Mouse (Mus musculus): ENCODE results near the gene Ubxn11.
A peak's percentile ranks its signal among the peaks of the same experiment; 100 is the strongest.

Gene Ubxn11

DNA sequence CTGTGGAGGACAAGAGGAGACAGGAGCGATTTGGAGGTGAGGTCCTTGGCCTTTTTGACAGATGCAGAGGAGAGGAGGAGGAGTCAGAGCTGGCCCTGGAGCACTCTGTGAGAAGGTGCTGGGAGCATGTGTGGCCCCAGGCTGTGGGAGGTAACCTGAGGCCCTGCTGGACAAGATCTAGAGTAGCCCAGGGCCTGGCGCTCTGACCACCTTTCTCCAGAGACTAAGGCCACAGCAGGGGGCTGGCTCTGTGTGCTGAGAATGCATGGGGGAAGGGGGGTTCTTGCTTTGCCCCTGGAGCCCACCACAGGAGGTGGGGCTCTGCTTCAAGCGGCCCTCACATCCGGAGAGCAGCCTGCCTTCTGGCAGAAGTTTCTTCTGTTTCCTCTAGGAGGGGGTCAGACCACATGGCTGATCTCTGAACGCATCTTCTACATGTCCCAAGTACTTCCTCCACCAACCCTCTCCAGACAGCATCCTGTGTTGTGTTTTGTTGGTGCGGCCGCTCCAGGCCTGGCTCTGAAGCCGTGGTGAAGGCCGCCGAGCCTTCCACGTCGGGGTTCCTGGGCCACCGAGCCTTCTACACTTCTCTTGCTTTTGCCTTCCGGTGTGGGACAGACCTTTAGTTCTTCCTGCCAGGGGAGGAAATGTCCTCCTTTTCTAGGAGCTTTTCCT is 15.9 kb downstream of the Ubxn11 start:
- no peak for DNase-seq (ENCODE audit: low spot score)

DNA sequence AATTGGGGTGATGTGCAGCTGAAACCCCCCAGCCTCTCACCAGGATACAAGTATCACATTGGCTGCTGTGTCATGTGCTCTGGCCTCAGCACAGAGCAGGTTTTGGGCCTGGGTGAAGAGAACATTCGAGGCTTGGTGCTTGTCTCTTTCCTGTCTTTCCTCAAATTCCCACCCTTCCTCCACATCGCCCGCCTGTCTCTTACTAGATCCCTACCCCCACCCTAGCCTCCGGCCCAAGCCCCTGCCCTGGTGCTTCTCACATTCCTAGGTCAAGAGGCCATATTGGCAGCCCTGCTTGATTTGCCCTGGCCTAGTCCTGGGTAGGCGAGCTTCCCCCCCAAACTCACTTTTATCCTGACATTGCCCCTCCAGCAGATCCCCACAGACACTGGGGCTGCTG is 16.7 kb downstream of the Ubxn11 start:
- no peak for DNase-seq (ENCODE audit: low spot score)

DNA sequence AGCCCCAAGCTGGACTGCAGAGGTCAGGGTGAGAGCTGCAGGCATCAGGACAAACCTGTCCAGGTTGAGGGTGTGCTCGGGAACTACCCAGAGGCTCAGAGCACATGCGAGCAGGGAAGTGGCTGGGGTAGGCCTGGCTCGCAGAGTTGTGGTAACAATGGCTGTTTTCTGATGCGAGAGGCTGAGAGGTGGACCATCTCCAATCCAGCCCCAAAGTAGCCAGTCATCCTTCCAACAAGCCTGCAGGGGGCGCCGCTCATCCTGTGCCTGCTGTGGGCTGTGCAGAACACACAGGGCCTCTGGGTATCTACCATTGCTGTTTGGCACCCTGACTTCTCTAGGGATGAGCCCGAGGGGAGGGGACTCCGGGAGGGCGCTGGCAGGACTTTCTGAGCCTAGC is 17.3 kb downstream of the Ubxn11 start:
- peak; percentile 50 for DNase-seq (ENCODE audit: low spot score)

DNA sequence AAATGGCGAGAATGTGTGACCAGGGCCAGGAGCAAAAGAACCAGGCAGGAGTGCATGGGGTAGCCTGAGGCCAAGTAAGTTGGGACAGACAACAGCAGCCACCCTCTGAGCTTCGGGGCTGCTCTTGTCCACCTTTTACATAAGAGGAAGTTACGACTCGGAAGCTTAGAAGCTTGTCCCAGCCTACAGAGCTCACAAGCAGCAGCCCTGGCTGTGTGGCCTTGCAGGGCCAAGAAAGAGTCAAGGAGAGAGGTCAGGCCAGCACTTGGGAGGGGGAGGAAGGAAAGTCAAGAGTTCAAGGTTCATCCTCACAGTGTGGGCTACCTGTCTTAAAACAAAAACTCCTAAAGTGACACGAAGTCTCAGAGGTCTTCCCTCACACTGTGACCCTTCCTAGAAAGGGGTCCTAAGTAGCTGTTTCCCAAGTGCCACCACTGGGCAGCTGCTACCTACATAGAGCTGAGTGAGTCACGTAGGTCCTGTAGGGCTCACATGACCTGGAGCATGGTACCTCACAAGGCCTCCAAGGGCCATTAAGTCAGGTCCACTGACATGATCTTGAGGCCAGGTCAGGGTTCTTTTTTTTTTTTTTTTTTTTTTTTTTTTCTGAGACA is 17.9 kb downstream of the Ubxn11 start:
- DNase-seq (ENCODE audit: low spot score) = no peak

DNA sequence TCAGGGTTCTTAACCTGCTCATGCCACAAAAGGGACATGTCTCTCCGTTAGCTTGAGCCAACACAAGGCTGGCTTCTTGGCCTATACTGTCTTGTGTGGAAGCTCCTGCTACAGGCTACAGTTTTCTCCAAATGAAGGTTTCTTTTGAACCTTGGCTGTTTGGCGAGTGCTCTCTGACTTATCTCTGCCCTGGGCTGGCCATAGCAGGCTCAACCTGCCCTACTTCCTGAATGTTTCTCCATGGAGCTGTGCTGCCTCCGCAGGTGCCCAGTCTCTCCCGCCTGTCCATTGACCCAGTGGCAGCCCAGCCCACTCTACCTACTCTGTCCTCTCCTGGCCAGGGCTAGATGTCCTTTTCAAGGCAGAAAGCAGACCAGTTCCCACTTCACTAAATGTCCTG is 18.5 kb downstream of the Ubxn11 start:
- no peak for DNase-seq (ENCODE audit: low spot score)

DNA sequence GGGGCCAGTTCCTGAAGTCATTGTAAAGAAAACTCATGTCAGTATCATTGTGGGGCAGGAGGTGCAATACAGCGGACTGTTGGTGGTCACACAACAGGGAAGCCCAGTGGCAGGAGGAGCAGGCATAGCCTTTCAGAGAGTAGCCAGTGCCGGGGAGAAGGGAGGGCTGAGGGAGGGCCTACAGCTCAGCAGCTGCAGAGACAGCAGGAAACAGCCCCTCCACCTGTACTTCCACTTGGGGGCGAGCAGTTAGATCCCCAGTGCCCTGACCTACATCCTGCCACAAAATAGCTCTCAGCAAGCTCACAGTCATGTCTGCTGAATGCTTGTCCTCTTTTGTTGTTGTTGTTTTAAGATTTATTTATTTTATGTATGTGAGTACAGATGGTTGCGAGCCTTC is 19.2 kb downstream of the Ubxn11 start:
- DNase-seq (ENCODE audit: low spot score) = no peak

DNA sequence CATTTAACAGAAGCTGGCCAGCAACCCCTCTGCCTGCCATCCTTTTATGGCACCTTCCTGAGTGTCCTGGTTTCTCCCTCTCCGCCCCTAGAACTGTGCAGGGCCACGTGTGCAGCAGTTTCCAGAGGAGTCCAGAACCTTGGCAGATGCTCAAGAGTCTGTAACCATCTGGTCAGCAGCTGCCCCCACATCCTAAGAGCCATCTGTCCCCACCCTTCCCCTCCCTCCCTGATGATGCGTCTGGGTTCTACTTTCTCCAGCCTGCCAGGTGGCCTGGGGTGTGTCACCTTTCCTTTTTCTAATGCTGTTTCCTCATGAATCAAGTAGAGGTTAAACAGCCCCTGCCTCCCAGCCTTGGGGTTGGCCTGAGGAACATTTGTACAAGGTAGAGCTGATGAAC is 19.9 kb downstream of the Ubxn11 start:
- no peak for DNase-seq (ENCODE audit: low spot score)

DNA sequence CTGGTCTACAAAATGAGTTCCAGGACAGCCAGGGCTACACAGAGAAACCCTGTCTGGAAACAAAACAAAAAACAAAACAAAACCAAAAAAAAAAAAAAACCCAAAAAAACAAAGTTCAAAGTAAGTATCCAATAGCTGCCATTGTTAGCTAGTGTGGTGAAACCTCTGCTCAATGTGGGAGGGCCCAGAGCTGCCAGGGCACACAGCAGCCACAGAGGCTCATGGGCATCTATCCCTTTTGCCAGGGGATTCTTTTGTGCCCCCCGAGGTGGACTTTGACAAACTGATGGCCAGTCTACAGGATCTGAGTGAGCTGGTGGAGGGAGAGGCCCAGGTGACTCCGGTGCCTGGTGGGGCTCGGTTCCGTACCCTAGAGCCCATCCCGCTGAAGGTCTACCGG is 20.8 kb downstream of the Ubxn11 start:
- no peak for DNase-seq (ENCODE audit: low spot score)

DNA sequence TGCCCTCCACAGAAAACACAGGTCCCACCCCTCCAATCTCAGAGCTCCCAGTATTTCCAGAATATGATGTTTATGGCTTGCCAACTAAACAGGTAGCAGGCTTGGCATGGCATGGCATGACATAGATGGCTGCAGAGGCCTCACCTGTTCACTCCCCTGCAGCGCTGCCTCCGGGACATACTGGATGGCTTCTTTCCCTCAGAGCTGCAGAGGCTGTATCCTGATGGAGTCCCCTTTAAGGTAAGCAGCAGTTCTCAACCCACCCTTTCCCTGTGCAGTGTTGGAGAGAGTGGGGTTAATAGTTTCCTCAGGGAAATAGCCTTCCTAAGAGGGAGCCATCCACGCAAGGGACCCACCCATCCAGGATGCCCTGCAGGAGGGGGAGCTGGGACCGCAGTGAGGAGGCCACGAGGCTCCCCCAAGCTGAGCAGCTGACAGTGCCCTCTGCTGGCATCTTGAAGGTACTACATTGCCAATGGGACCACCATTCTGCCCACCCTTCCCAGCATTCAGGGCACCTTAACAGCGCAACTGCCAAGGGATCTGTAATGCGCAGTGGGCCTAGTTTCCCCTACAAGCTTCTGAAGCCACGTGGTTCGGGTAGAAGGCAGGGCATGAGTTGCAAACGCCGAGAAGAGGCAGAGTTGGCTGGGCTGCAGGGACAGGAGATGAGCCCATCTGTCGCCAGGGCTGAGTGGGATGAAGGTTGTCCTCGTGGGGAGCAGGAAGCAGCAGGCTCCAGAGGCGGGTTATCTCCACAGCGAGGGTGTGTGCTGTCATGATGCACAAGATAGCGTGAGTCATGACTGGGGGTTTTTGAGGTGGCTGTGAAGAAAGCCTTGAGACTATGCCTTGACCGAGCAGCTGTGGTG is 21.5 kb downstream of the Ubxn11 start:
- peak; percentile 83 for DNase-seq (ENCODE audit: low spot score)

DNA sequence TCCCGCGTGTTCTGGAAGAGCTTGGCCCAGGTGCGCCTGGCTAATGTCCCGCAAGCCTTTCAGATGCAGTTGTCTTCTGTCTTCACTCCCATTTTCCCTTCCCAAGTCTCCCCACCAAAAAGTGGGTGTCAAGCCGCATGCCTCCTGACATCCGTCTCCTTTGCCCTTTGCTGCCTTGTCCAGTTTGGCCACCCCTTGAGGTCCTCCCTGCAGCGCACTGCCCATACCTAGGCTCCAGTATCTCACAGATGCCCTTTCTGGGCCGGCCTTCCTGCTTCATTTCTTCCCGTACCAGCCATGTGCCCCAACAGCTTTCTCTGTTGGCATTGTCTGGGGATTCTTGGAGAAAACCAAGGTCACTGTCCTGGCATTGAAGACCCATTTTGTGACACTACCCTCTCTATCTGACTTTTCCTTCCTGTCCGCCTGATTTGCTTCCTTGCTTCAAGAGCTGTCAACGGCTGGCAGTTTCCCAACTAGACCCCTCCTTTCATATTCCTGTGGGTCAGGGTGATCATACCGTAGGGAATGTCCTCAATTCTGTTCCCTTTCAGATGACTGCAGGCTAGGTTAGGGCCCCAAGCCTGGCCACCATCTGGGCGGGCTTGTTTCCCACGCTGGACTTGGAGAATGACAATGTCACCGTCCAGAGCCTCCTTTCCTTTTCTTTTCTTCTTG is 23.2 kb downstream of the Ubxn11 start:
- DNase-seq (ENCODE audit: low spot score) = no peak

DNA sequence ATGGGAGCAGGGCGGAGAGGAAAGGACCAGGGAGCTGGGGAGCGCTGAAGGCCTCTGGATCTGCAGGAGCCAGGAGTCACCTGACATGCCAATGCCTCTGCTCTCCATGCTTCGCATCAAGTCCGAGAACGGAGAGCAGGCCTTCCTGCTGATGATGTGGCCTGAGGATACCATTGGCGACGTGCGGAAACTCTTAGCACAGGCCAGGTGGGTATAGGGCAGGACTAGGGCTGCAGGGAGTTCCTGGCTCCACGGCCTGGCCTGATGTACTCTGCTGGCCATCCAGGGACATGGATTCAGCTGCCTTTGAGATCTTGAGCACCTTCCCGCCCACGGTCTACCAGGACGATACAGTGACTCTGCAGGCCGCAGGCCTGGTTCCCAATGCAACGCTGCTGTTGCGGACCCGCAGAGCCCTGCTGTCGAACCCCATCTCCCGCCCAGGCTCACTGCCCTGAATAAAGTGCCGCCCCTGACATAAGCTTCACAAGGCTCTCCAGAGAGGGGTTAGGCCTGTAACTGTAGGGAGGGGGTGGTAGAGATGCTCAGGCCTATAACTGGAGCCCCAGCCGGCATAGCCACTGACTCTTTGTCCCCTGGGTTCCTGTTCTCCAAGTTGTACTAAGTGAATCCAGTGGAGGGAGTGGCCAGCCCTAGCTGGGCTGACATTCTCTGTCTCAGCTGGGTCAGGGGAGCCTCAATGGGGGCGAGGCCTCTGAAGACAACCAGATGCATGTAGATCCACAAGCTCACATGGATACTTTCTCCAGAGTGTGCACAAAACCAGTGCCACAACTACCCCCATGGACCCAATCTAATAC is 24.1 kb downstream of the Ubxn11 start:
- DNase-seq (ENCODE audit: low spot score) = no peak

DNA sequence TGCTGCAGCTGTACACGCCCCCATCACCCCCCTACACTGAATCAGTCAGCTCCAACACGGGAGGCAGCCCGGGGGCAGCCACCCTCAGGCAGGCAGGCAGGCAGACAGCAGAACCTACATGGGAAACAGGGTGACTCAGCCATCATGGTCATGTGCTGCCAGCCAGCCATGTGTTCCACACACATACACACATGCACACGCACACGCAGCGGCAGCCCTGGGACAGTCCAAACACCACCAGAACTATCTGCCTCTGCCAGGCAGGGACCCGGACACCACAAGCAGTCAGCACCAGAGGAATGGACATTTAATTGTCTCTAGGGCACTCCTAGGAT is 24.7 kb downstream of the Ubxn11 start:
- no peak for DNase-seq (ENCODE audit: low spot score)

DNA sequence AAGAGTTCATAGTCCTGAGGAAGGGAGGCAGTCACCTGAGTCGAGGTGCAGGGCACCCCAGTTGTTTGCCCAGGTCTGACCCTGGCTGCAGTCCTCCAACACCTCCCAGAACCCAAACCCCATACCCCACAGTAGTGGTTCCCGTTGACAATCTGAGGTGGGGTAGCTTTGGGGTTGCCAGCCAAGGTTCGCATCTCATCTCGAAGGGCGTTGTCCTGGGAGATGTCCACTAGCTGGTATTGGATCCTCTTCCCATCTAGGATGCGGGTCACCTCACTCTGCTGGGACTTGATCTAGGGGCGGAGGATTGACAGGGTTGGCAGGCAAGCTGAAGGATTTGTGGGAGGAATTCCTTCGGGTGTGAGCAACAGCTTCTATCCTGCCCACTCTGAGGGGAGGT is 25.4 kb downstream of the Ubxn11 start:
- DNase-seq (ENCODE audit: low spot score) = no peak

DNA sequence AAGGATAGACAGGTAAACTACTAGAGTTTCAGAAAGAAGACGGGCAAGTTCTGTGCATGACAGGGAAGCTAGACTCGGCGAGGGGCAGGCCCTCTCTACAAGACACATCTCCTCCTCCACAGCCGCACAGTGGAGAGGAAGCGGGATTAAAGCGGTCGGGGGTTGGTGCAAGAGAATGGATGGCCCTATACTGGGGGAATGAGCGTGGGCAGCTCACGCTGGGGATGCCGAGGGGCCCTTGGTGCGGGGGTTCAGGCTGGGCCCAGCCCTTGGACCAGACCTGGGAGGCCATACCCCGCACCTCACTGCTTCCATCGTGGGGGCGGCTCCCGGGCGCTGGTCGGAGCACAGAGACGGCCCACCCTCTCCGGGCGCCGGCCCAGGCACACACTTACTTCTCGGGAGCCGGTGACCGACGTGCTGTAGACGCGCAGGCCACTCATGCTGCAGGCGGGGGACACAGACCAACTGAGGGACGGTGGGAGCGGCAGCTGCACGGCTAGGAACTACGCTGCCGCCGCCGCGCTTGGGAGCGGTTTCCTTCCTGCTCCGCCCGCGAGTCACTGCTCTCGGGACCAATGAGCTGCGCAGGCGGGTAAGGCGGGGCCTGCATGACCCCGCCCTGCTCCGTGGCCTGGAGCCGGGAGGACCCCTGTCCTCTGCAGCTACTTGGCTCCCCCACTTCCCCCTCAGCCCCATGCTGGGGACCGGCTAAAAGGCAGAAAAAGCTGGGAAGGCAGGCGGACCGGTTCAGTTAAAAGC is 26.0 kb downstream of the Ubxn11 start, which contains the start of gene Sh3bgrl3:
Sh3bgrl3 (minus strand) TSS at position 569 of the 762 bp plus-strand sequence.
- DNase-seq (ENCODE audit: low spot score) = peak; percentile 94

DNA sequence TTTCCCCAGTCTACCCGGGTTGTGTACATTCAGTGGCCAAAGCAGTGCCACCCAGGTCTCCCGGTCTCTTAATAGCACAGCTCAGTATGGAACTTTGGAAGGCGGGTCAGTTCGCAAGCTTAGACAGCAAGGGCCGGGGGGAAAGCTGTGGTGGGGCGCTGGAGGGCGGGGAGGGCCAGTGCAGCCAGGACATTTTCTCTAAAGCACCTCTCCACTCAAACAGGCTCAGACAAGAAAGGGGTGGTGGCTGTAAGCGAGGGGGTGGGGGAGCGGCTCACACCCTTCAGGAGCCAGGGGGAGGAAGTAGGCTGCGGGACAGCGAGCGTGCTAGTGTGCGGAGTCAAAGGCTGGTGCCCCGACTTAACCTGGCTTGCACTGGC is 26.6 kb downstream of the Ubxn11 start:
- no peak for DNase-seq (ENCODE audit: low spot score)

DNA sequence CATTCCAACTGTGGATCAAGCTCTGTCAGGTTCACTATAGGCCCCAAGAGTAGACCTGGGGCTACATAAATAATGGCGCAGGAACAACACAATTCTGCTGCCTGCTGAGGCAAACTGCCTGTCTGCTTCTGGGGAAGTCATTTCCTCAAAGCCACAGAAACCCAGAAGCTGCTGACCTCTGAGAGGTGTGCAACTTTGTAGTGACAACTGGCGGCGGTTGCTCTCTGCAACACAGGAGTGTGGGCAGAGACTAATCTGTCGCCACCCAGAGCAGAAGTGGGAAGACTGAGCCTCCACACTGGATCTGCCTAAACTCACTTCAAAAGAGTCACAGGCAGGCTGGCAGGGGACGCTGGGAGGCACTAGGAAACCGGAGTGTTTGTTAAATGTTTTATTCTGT is 27.1 kb downstream of the Ubxn11 start:
- no peak for DNase-seq (ENCODE audit: low spot score)

DNA sequence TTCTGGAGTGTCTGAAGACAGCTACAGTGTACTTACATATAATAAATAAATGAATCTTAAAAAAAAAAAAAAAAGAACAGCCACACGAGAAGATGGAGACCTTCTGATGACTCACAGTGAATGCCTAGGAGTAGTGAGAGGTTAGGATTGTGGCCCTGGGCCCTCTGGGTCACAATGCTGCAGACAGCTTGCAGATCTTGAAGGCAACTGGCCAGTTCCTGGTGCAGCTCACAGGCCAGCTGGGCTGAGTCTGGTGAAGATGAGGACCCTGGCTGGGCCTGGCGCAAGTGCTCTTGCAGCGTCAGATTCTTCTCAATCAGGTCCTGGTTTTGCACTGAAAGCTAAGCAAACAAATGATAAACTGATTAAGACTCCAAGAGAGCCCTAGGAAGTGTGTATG is 29.7 kb downstream of the Ubxn11 start:
- DNase-seq (ENCODE audit: low spot score) = no peak

DNA sequence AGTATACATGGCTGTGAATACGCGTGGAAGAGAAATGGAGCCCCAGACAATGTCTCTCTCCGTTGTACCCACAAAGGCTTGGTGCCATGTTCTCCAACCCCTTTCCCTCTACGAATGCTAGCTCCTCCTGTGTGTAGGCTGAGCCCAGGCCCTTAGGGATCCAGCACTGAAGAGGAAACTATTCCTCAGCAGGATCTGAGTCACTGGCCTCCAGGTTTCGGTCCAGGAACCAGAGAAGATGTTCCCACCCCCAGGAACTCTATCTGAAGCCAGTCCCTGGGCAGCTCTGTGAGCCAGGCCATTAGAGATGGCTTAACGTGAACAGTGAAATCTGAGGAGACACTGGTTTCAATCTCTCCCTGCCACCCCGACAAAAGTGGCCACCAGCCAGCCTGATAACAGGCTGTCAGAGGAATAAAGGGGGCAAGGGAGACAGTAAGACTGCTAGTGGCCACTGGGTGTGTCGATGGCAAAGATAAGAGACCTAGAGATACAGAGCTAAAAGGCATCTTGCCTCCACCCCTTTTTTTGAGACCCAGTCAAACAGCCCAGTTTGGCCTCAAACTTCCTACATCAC is 30.2 kb downstream of the Ubxn11 start:
- no peak for DNase-seq (ENCODE audit: low spot score)

DNA sequence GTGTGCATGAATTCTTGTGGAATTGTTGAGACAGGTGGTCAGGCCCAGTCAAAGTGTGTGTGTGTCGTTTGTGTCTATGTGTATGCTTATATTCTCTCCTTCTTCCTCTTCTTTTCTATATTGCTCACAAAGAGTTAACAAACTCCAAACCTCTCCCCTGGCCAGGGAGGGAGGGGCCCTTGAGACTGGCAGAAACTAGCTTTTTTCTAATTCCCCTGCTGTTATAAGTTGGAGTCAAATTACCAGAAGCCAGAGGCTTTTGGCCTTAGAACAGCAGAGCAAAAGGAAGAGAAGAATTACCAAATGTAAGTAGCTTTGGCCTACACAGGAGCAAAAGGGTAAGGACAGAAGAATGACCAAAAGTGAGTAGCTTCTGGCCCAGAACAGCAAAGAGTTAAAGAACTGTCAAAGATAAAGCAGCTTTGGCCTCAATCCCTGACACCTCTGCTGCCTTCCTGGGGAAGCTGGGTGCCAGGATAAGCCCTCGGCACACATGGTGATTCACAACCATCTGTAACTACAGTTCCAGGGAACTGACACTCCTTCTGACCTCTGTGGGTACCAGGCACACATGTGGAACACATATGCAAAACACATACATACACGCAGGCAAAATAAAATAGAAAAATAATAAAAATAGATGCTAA is 34.0 kb downstream of the Ubxn11 start:
- DNase-seq (ENCODE audit: low spot score) = peak; percentile 46

DNA sequence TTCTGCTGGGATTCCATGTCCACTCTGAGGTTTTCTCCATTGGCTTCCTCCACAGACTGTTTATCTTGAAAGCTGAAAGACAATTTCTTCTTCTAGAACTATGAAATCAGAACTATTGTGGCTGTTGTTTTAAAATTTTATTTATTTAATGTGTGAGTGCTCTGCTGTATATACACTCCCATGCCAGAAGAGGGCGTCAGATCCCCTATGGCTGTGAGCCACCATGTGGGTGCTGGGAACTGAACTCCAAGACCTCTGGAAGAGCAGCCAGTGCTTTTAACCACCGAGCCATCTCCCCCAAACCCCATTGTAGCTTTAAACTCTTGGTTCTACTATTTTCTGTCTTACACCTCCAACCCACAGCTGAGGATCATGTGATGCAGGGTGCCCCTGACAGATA is 36.5 kb downstream of the Ubxn11 start:
- no peak for DNase-seq (ENCODE audit: low spot score)
